Mouse (Mus musculus) fibroblast of lung, adult 2 months (primary cell): ENCODE measurements at regions not wholly inside any gene's neighbourhood (a gene's known extent, or its start where the extent isn't known, plus 50 kb on each side); places are given as distances from the start of the nearest gene placed in this dataset.
A peak's percentile ranks its signal among the peaks of the same experiment; 100 is the strongest.

ENCODE experiments used
- DNase-seq: peaks from one replicate; pipeline ENCODE4 v3.0.0-alpha.2; 2011; ENCODE audit warnings: low read depth

GRCm38 (mm10) chrX:76680890-76681289 lies 78.2 kb upstream of the Cldn34d start:
- DNase-seq: peak; percentile 3
